Mouse (Mus musculus) heart, embryonic 12.5 days (tissue): ENCODE results near the gene Pdlim5. TPM values are rescaled to one million over a fixed set of nuclear protein-coding genes. Genes with fewer than 3 reads are reported as not detected.

ENCODE experiments used
- polyA plus RNA-seq: library from polyadenylated mRNA; unstranded; fragments of >200 nt; fragmentation: Nextera tagmentation; extraction: Ambion mirVana; gene quantifications from 2 replicates; pipeline ENCODE4 v1.2.1, GENCODE M21; 2016

The Pdlim5 gene
- polyA plus RNA-seq, 1 experiment from 2014 or later = 218 TPM

Other genes with a start within 250 kb of the Pdlim5 start
- 1.8 and 2.4 TPM in 2 replicates for gene Bmpr1b, start 226.3 kb downstream of the Pdlim5 start, polyA plus RNA-seq
- gene Gbp5, start 98.3 kb upstream of the Pdlim5 start, polyA plus RNA-seq = 0.06 and 0.09 TPM in 2 replicates
- 1.4 and 1.8 TPM in 2 replicates for gene Gbp7, start 134.6 kb upstream of the Pdlim5 start, polyA plus RNA-seq
- gene Gbp3, start 164.3 kb upstream of the Pdlim5 start, polyA plus RNA-seq = 1.4 and 1.7 TPM in 2 replicates
- gene Gbp2b, start 199.2 kb upstream of the Pdlim5 start, polyA plus RNA-seq = not detected in 2 replicates
- 0.67 and 1.0 TPM in 2 replicates for gene Gbp2, start 224.9 kb upstream of the Pdlim5 start, polyA plus RNA-seq